23 mouse cellular contexts compared by ENCODE assay signal in the genomic region with DNA sequence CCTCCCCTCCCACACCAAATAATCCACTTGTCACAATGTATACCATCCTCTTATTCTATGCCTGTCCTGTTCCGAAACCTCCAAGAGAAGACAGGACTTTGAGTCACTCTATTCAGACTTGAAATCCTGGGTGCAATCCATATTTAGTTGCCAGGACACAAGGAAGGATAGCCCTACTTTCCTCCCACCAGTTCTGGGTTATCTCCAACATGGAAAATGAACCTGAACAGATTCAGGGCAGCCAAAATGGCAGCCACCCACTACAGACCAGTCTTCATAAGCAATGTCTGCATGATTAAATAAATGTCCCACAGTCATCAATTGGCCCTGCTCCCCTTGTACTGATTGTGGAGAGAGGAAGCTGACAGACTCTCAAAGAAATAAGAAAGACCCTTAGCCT.
DNase-seq lines count a peak whose midpoint lies in the region; ATAC-seq lines count a peak whose summit lies in the region.
"Had no signal": no experiment of that assay in that cellular context is flagged by ENCODE, and none has a peak within 500 bp of the region (broad histone marks: within the 10 kb centered on the region; RNA-seq: fewer than 3 reads in every experiment).

No protein-coding gene starts in this region.

- no peaks in the 10 kb centered on the region for H3K27me3 ChIP-seq in embryonic facial prominence, embryonic 15.5 days
- H3K27me3 ChIP-seq: limb, embryonic 15.5 days; liver, embryonic 15.5 days; lung, embryonic 15.5 days; megakaryocyte, embryonic 14.5 days; midbrain, embryonic 13.5 days had no signal

- intact Hi-C loops in left cerebral cortex, postnatal 36 days (cut with DNase I), result loop anchor here (5.0 kb wide), 3 partner anchors 75 to 110 kb away; partner anchors contain the start of gene Adra1d

- no peak overlapping the region for H3K9ac ChIP-seq in embryonic facial prominence, embryonic 15.5 days
- H3K9ac ChIP-seq: limb, embryonic 15.5 days; liver, embryonic 15.5 days; lung, embryonic 15.5 days; midbrain, embryonic 13.5 days had no signal

- H3K4me1 ChIP-seq in embryonic facial prominence, embryonic 15.5 days, result peaks cover 8% of the 10 kb centered on the region
- H3K4me1 ChIP-seq: forebrain, embryonic 10.5 days; limb, embryonic 15.5 days; liver, embryonic 15.5 days; lung, embryonic 15.5 days; megakaryocyte, embryonic 14.5 days; midbrain, embryonic 13.5 days had no signal

- H3K4me3 ChIP-seq in embryonic facial prominence, embryonic 15.5 days (replicated peaks), result no peak overlapping the region
- H3K4me3 ChIP-seq: forebrain, embryonic 10.5 days; limb, embryonic 15.5 days; liver, embryonic 15.5 days; lung, embryonic 15.5 days; megakaryocyte, embryonic 14.5 days; midbrain, embryonic 13.5 days had no signal

- peak; percentile 50 to 69 for DNase-seq in frontal cortex, adult 2 months (ENCODE audit: extremely low spot score in 1 of 2, low spot score in 1 of 2)
- no peak for DNase-seq in frontal cortex, postnatal 36 days (ENCODE audit: low spot score in 2 of 2)
- DNase-seq in left cerebral cortex, postnatal 36 days (ENCODE audit: low spot score in 2 of 2), result peak; percentile 40 to 44
- DNase-seq in left cerebral cortex, adult 11 months (ENCODE audit: low spot score), result no peak
- peak; percentile 71 for DNase-seq in NIH3T3 (ENCODE audit: low read depth)
- DNase-seq in urinary bladder, postnatal 36 days (ENCODE audit: low spot score in 2 of 2), result no peak
- DNase-seq: adrenal gland, postnatal 14 days; cerebellum, adult 8-10 months; kidney, postnatal 36 days; lung, postnatal 36 days; thymus, adult 2 months; thymus, postnatal 4 days had no signal

- no peaks in the 10 kb centered on the region for H3K9me3 ChIP-seq in embryonic facial prominence, embryonic 15.5 days (replicated peaks)
- H3K9me3 ChIP-seq: forebrain, embryonic 10.5 days; limb, embryonic 15.5 days; liver, embryonic 15.5 days; lung, embryonic 15.5 days; midbrain, embryonic 13.5 days had no signal

- no peak for ATAC-seq in embryonic facial prominence, embryonic 15.5 days (ENCODE audit: insufficient number of reproducible peaks, low FRiP score, low TSS enrichment, low read depth)
- ATAC-seq: forebrain, embryonic 16.5 days; intestine, postnatal 0 days; midbrain, embryonic 13.5 days had no signal

- 71% methylated on average over 1 of the region's 1 CpGs for WGBS in embryonic facial prominence, embryonic 15.5 days

- H3K4me2 ChIP-seq in embryonic facial prominence, embryonic 15.5 days (replicated peaks), result no peak overlapping the region
- H3K4me2 ChIP-seq: heart, embryonic 11.5 days; limb, embryonic 15.5 days; liver, embryonic 15.5 days; lung, embryonic 15.5 days; midbrain, embryonic 13.5 days had no signal

- H3K27ac ChIP-seq in embryonic facial prominence, embryonic 15.5 days (replicated peaks), result peak overlapping the region; percentile 82
- H3K27ac ChIP-seq: forebrain, embryonic 10.5 days; limb, embryonic 15.5 days; liver, embryonic 15.5 days; lung, embryonic 15.5 days; midbrain, embryonic 13.5 days; stomach, postnatal 0 days had no signal

- H3K36me3 ChIP-seq in embryonic facial prominence, embryonic 15.5 days, result no peaks in the 10 kb centered on the region
- H3K36me3 ChIP-seq: forebrain, embryonic 10.5 days; limb, embryonic 15.5 days; liver, embryonic 15.5 days; lung, embryonic 15.5 days; midbrain, embryonic 13.5 days had no signal

Comparison
In these comparisons a context has a peak if more than half of its experiments do, and no peak if none do; other contexts are left out.
1. DNase-seq: peak in frontal cortex, adult 2 months (2 of 2), left cerebral cortex, postnatal 36 days (2 of 2) and NIH3T3 (single experiment); none in frontal cortex, postnatal 36 days (0 of 2), left cerebral cortex, adult 11 months (single experiment) and urinary bladder, postnatal 36 days (0 of 2).